Mouse (Mus musculus) embryonic facial prominence, embryonic 15.5 days (tissue): ENCODE data around the gene Ccnd1. TPM values are rescaled to one million over a fixed set of nuclear protein-coding genes. Genes with fewer than 3 reads are reported as not detected.
A peak's percentile ranks its signal among the peaks of the same experiment; 100 is the strongest.

Source experiments
- ATAC-seq: fragments of 200-750 bp; cut with Nextera tagmentation; 2 replicates; pipeline ENCODE4 v1.8.0; 2017; ENCODE audit warnings: low read depth, moderate TSS enrichment; ENCODE audit not compliant: insufficient number of reproducible peaks, low FRiP score, low TSS enrichment
- H3K27ac ChIP-seq: fragments of 300-500 bp; sonication (generic); replicated peaks from 2 replicates; pipeline ENCODE4 v1.5.1; 2015; ENCODE audit warnings: mild to moderate bottlenecking, inconsistent platforms
- H3K27me3 ChIP-seq: fragments of 300-500 bp; sonication (generic); 2 replicates; pipeline ENCODE4 v1.6.1; 2015; ENCODE audit warnings: inconsistent platforms
- H3K36me3 ChIP-seq: fragments of 300-500 bp; sonication (generic); 2 replicates; pipeline ENCODE4 v1.6.1; 2015; ENCODE audit warnings: mild to moderate bottlenecking, inconsistent platforms
- H3K4me1 ChIP-seq: fragments of 300-500 bp; sonication (generic); 2 replicates; pipeline ENCODE4 v1.6.1; 2015; ENCODE audit warnings: inconsistent platforms
- H3K4me2 ChIP-seq: fragments of 300-500 bp; sonication (generic); replicated peaks from 2 replicates; pipeline ENCODE4 v1.6.1; 2015; ENCODE audit warnings: mild to moderate bottlenecking, inconsistent platforms
- H3K4me3 ChIP-seq: fragments of 300-500 bp; sonication (generic); replicated peaks from 2 replicates; pipeline ENCODE4 v1.5.1; 2015; ENCODE audit warnings: mild to moderate bottlenecking, inconsistent platforms
- H3K9ac ChIP-seq: fragments of 300-500 bp; sonication (generic); 2 replicates; pipeline ENCODE4 v1.6.1; 2015; ENCODE audit warnings: inconsistent platforms
- H3K9me3 ChIP-seq: fragments of 300-500 bp; sonication (generic); replicated peaks from 2 replicates; pipeline ENCODE4 v1.6.1; 2016; ENCODE audit warnings: inconsistent platforms
- WGBS: fragments of 180-500 bp; shearing (Covaris S2); methylation state at CpG from one replicate; pipeline ENCODE4 v1.1.7; 2015; 5-methylcytosine and 5-hydroxymethylcytosine counted together
- polyA plus RNA-seq: library from polyadenylated mRNA; unstranded; fragments of >200 nt; fragmentation: Nextera tagmentation; extraction: Ambion mirVana; gene quantifications from 2 replicates; pipeline ENCODE4 v1.2.1, GENCODE M21; 2015

The Ccnd1 gene
- polyA plus RNA-seq, 1 experiment from 2014 or later: 134 TPM

DNA sequence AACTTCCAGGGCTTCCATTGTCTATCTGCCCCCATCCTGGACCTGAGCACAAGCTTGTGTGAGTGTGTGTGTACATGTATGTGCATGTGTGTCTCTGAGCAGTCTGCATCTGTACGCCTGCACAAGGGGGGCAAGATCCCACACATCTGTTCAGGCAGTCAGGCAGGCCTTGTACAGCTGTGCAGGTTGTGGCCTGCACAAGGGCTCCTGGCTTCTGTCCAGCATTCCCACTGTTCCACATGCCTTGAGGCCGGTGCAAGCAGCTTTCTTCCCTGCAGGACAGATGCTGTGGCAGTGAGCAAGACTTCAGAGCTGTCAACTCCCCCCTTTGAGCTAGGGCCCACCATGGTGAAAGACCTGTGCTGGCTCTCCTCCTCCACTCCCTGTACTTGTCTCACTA lies 56.6 kb downstream of the Ccnd1 start:
- no peak overlapping the region for H3K4me3 ChIP-seq
- H3K4me1 ChIP-seq: no peaks in the 10 kb centered on the region
- H3K27ac ChIP-seq: no peak overlapping the region
- no peaks in the 10 kb centered on the region for H3K9me3 ChIP-seq
- H3K4me2 ChIP-seq: no peak overlapping the region
- H3K27me3 ChIP-seq: peaks cover under 1% of the 10 kb centered on the region; the same call in 1 of the 2 replicates
- no peaks in the 10 kb centered on the region for H3K36me3 ChIP-seq
- WGBS: 16% methylated on average over 2 of the region's 2 CpGs
- ATAC-seq: 0 out of 2 replicates have a peak, but pooled peaks have one; percentile 51
- H3K9ac ChIP-seq: no peak overlapping the region

Other genes with a start within 250 kb of the Ccnd1 start
- 17.9 and 20.6 TPM in 2 replicates for gene Ano1, start 188.0 kb downstream of the Ccnd1 start, polyA plus RNA-seq
- gene Fgf3, start 101.8 kb downstream of the Ccnd1 start, polyA plus RNA-seq: 0.24 and 1.1 TPM in 2 replicates
- gene Fgf4, start 92.6 kb downstream of the Ccnd1 start, polyA plus RNA-seq: 0.42 and 0.65 TPM in 2 replicates
- 1.00 and 1.6 TPM in 2 replicates for gene Fgf15, start 43.4 kb downstream of the Ccnd1 start, polyA plus RNA-seq
- gene LTO1, start 24.8 kb downstream of the Ccnd1 start, polyA plus RNA-seq: 26.6 and 29.5 TPM in 2 replicates